Mouse (Mus musculus): ENCODE measurements at regions not wholly inside any gene's neighbourhood (a gene's known extent, or its start where the extent isn't known, plus 50 kb on each side); places are given as distances from the start of the nearest gene placed in this dataset.

DNA sequence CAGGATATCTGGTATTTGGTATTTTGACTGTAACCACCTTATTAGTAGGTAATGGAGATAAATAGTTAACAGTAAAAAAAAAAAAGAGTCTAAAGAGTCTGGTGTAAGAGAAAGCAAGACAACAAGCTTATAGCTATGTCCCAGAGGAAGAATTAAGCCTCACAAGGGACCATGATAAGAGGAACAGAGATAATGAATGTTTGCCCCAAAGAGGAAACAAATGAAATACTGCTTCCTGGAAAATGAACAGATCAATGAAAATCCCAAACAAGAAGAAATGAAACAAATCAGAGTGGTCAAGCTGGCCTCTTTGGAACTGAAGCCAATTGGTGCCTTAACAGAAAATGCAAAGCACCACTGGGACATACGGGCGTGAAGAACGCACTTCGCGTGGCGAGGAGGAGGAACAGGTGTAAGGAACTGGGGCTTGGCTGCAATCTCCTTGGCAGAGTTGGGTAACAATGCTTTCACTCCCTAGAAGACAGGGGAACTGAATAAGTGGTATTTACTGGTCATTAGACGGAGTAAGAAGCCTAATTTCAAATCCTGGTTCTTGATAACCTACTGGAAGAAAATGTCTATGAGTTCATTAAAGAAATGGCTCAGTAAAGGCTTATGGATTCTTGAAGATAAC, 62.2 kb upstream of the Etv6 start:
- Histone ChIP-seq H3K9me3 (ENCODE audit: control insufficient read depth, low read length) (no peaks in the 10 kb centered on the region), H3K27ac (ENCODE audit: low read depth, low read length) (no peak overlapping the region), H3K9ac (ENCODE audit: low read depth, low read length) (no peak overlapping the region), H3K4me3 (ENCODE audit: low read length) (no peak overlapping the region), H3K4me1 (ENCODE audit: control insufficient read depth, insufficient read depth, low read depth, low read length) (no peaks in the 10 kb centered on the region), H3K4me2 (ENCODE audit: low read length) (no peak overlapping the region), H3K36me3 (ENCODE audit: control insufficient read depth, insufficient read depth, low read length) (no peaks in the 10 kb centered on the region), H3K27me3 (replicated peaks; ENCODE audit: control insufficient read depth, insufficient read depth, low read length) (no peaks in the 10 kb centered on the region)
- WGBS, result 88% methylated on average over 7 of the region's 7 CpGs
- ATAC-seq, result no peak

DNA sequence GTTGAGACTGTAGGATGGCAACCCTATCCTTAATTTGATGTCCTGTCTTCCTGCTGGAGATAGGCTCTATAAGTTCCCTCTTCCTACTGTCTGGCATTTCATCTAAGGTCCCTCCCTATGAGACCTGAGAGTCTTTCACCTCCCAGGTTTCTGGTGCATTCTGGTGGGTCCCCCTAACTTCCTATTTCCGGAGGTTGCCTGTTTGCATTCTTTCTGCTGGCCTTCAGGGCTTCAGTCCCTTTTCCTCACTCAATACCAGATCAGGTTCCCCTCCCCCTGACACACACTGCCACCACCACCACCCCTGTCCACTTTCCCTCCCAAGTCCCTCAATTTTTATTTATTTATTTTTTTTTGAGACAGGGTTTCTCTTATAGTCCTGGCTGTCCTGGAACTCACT, 59.5 kb upstream of the Etv6 start:
- H3K4me3 ChIP-seq (ENCODE audit: low read length), result no peak overlapping the region
- ATAC-seq, result no peak
- 75% methylated on average over 1 of the region's 1 CpGs for WGBS
- H3K27me3 ChIP-seq (replicated peaks; ENCODE audit: control insufficient read depth, insufficient read depth, low read length), result no peaks in the 10 kb centered on the region
- H3K4me2 ChIP-seq (ENCODE audit: low read length), result no peak overlapping the region
- H3K9me3 ChIP-seq (ENCODE audit: control insufficient read depth, low read length), result no peaks in the 10 kb centered on the region
- no peaks in the 10 kb centered on the region for H3K36me3 ChIP-seq (ENCODE audit: control insufficient read depth, insufficient read depth, low read length)
- no peaks in the 10 kb centered on the region for H3K4me1 ChIP-seq (ENCODE audit: control insufficient read depth, insufficient read depth, low read depth, low read length)
- H3K27ac ChIP-seq (ENCODE audit: low read depth, low read length), result no peak overlapping the region
- H3K9ac ChIP-seq (ENCODE audit: low read depth, low read length), result no peak overlapping the region

DNA sequence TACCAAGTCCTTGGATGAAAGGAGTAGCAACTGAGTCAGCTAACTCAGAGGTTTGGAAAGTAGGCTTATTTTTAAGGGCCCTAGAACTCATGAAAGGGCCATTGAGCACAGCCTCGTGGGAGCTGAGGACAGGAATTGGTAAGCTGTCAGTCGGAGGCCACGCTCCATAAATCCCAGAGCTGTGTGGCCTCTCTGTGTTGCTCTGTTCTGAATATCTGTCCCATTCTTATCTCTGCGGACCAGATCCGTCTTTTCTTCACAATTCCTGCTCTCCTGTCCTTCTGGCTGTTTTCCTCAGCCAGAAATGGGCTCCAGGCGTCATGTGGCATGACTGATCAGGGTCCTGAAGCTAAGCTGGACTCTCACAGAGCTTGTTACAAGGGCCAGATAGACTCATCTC, 58.6 kb upstream of the Etv6 start:
- peak; percentile 42; the same call in 1 of the 2 replicates for ATAC-seq
- Histone ChIP-seq H3K4me2 (ENCODE audit: low read length) (no peak overlapping the region), H3K9ac (ENCODE audit: low read depth, low read length) (no peak overlapping the region), H3K36me3 (ENCODE audit: control insufficient read depth, insufficient read depth, low read length) (no peaks in the 10 kb centered on the region), H3K9me3 (ENCODE audit: control insufficient read depth, low read length) (no peaks in the 10 kb centered on the region), H3K27me3 (replicated peaks; ENCODE audit: control insufficient read depth, insufficient read depth, low read length) (no peaks in the 10 kb centered on the region), H3K27ac (ENCODE audit: low read depth, low read length) (no peak overlapping the region), H3K4me1 (ENCODE audit: control insufficient read depth, insufficient read depth, low read depth, low read length) (no peaks in the 10 kb centered on the region), H3K4me3 (ENCODE audit: low read length) (no peak overlapping the region)
- whole genome bisulfite sequencing, result 65% methylated on average over 6 of the region's 6 CpGs

DNA sequence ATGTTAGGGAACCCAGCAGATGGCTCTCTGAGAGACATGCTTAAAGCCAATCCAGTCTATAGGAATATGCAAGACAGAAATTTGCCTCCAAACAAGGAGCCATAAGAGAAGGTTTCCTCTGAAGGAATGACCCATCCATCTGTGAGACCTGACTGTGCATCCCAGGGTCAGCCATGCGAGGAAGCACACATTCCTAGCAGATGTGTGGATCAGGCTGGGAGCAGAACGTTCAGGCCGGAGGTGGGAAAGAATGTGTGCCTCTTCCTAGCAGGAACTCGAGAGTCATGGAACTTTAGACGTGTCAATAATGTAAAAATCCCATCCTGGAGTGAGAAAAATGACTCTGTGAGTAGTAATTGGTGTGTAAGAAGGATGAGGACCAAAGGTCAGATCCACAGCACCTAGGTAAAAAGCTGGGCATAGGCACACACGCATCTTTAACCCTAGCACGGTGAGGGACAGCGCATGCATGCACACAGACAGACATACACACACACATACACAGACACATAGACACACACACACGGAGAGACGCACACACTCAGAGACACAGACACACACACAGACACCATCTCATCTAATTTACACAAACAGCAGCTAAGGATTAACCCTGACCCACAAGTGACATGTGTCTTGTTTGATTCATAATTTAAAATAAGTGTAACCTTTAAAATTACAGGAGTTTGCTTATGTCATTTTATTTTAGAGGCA, 51.5 kb upstream of the Etv6 start:
- 76% methylated on average over 10 of the region's 10 CpGs for WGBS
- no peak overlapping the region for H3K4me2 ChIP-seq (ENCODE audit: low read length)
- ATAC-seq, result no peak
- H3K27ac ChIP-seq (ENCODE audit: low read depth, low read length), result no peak overlapping the region
- no peak overlapping the region for H3K4me3 ChIP-seq (ENCODE audit: low read length)
- 0 out of 2 replicates have a peak, but pooled peaks cover 3% of the 10 kb centered on the region for H3K4me1 ChIP-seq (ENCODE audit: control insufficient read depth, insufficient read depth, low read depth, low read length)
- no peaks in the 10 kb centered on the region for H3K9me3 ChIP-seq (ENCODE audit: control insufficient read depth, low read length)
- H3K36me3 ChIP-seq (ENCODE audit: control insufficient read depth, insufficient read depth, low read length), result no peaks in the 10 kb centered on the region
- H3K27me3 ChIP-seq (replicated peaks; ENCODE audit: control insufficient read depth, insufficient read depth, low read length), result no peaks in the 10 kb centered on the region
- H3K9ac ChIP-seq (ENCODE audit: low read depth, low read length), result no peak overlapping the region

DNA sequence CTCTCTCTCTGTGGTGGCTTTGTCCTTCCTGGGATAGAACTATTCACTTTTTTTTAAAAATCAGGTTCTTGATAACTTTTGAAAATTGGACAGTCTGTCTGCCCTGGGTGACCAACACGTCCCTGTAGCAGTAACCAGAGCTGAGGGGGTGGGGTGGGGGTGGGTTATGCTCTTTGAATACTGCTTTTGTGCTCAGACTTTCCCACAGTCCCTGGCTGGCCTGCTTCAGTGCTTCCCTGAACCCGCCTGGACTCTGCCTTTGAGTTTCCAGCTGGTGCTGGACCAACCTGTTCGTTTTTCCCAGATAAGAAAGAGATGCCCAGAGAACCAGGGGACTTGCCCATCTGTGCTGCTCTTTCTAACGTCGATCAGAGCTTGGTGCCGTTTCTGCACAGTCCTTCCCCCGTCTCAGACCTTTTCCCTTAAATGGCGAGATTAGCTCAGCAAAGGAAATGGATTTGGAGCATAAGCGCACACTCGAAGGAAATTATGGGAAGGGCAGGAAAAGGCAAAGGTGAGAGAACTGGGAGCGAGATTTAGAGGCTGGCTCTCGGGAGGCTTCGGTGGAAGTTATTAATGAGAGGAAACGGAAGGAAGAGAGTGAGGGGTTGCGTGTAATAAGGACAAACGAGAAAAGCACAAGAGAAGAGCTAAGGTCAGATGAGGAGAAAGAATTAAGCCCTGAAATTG, 50.7 kb upstream of the Etv6 start:
- Histone ChIP-seq H3K4me1 (ENCODE audit: control insufficient read depth, insufficient read depth, low read depth, low read length) (0 out of 2 replicates have a peak, but pooled peaks cover 3% of the 10 kb centered on the region), H3K36me3 (ENCODE audit: control insufficient read depth, insufficient read depth, low read length) (no peaks in the 10 kb centered on the region), H3K4me2 (ENCODE audit: low read length) (peak overlapping the region; percentile 32), H3K4me3 (ENCODE audit: low read length) (no peak overlapping the region), H3K27me3 (replicated peaks; ENCODE audit: control insufficient read depth, insufficient read depth, low read length) (no peaks in the 10 kb centered on the region), H3K9ac (ENCODE audit: low read depth, low read length) (no peak overlapping the region), H3K27ac (ENCODE audit: low read depth, low read length) (no peak overlapping the region), H3K9me3 (ENCODE audit: control insufficient read depth, low read length) (no peaks in the 10 kb centered on the region)
- 29% methylated on average over 16 of the region's 16 CpGs for WGBS
- ATAC-seq, result peak; percentile 56; the same call in 1 of the 2 replicates
